Mouse (Mus musculus) spleen, adult 18-20 months (tissue): Measurements from ENCODE around the gene Strbp.

Experiments
- DNase-seq, 2 experiments: peaks; one replicate each; pipeline ENCODE4 v3.0.0; 2022; ENCODE audit warnings: mixed read lengths in 2 of 2

The Strbp gene

GRCm38 (mm10) chr2:37703230-37703954, at the start of gene Strbp:
Strbp (minus strand) TSS chr2:37703859.
- peak; percentile 94 to 98 for DNase-seq

GRCm38 (mm10) chr2:37751114-37751513, 47.5 kb upstream of the Strbp start:
- no peak for DNase-seq

DNA sequence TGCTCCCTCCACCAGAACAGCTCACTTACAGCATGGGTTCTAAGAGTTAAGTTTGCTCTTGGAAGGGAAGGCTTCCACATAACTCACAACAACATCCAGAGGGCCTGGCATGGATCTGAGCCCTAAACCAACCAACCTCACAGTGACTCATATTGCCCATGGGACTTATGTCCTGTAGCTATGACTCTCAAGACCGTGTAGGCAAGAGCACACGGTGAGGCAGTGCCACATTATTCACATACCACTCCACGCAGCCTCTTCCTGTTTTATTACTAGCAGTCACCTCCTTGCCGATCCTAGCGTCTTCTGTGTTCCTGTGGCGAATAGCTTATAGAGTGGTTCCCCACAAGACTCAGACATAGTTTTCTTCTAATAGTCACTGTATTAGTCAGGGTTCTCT, 45.7 kb upstream of the Strbp start:
- no peak for DNase-seq

DNA sequence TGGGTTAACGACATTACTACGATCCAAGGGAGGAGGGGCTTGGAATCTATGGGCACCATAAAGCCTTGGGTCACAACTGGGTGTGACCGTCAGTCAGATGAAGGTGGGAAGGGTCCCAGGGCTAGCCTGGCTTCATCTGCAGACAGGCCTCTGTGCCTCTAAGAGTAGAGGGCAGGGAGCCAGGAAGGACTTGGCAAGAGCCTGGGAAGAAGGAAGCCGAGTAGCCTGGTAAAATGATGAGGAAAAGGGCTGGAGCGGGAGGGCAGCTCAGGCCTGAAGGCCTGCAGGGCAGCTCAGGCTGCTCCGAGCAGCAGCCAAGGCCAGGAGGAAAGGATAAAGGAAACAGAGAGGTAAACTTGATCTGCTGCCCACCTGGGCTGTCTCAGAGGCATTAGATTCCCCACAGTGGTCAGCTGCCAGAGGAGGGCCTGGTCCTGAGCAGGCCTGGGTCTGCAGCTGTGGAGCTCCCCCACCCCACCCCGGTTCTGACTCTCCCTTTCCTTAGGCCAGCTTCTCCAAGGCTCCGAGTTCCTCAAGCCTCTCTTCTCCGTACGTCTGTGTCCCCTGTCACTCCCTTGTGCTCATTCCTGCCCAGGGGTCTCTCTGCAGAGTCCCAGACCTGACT, 44.9 kb upstream of the Strbp start:
- DNase-seq: no peak

GRCm38 (mm10) chr2:37747909-37748308, 44.2 kb upstream of the Strbp start:
- no peak for DNase-seq

DNA sequence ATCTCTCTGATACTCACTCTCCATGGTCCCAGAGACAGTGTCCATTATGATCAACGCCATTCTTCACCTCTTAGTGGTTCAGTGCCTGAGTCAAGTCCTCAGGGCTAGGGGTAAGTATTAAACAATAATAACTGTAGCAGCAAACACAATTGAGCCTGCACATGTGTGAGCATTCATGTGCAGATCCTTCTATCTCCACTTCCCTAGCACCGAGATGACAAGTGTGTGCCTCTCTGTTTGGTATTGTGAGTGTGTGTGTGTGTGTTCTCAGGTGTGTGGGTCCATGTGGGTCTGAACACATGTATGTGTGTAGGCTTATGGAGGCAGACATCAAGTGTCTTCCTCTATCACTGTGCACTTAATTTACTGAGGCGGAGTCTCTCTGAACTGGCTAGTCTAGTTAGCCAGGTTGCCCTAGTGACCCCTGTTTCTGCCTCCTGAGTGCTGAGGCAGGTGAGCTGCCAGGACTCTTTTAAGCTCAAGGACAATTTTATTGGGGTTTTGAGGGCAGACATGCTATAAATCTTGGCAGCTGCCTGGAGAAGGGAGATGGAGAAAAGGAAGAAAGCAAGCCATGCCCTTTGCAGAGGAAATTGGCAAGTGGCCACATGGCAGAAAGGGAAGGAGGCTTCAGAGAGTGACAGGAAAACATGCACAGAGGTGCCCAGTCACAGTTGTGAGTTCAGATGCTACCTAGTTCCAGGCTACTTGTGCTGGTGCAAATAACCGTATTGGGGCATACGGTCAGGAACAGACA, 42.8 kb upstream of the Strbp start:
- no peak for DNase-seq

GRCm38 (mm10) chr2:37744773-37745395, 41.2 kb upstream of the Strbp start:
- no peak for DNase-seq

- no peak for DNase-seq
Measured at GRCm38 (mm10) chr2:37741806-37742554, 38.3 kb upstream of the Strbp start.

GRCm38 (mm10) chr2:37735807-37736188, 32.1 kb upstream of the Strbp start:
- DNase-seq: no peak

GRCm38 (mm10) chr2:37734979-37735806, 31.5 kb upstream of the Strbp start:
- no peak for DNase-seq

GRCm38 (mm10) chr2:37731241-37731801, 27.7 kb upstream of the Strbp start:
- no peak for DNase-seq

GRCm38 (mm10) chr2:37724231-37724630, 20.6 kb upstream of the Strbp start:
- no peak for DNase-seq

DNA sequence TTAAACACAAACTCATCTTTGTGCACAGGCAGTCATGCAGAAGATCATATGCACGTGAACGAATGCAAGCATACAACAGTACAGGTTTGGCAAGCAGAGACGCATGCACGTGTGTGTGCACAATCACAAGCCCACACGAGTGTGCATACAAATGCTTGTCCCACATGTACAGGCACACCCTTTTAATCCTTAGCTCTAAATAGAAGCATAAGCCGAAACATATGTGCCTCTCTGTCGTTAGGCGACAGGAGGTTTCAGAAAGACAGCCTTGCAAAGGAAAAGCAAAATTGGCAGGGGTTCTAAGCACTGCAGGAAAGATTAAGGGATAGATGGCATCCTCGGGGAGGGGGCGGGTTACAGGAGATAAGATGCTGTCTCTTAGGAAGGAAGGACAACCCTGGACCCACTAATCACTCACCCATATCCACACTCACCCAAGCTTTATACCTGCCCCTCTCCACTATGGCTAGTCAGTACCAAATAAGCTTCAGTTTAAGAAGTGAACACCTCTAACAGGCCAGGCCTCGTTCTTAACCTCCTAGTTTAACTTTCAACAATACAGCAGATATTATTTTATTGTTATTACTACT, 19.9 kb upstream of the Strbp start:
- no peak for DNase-seq

DNA sequence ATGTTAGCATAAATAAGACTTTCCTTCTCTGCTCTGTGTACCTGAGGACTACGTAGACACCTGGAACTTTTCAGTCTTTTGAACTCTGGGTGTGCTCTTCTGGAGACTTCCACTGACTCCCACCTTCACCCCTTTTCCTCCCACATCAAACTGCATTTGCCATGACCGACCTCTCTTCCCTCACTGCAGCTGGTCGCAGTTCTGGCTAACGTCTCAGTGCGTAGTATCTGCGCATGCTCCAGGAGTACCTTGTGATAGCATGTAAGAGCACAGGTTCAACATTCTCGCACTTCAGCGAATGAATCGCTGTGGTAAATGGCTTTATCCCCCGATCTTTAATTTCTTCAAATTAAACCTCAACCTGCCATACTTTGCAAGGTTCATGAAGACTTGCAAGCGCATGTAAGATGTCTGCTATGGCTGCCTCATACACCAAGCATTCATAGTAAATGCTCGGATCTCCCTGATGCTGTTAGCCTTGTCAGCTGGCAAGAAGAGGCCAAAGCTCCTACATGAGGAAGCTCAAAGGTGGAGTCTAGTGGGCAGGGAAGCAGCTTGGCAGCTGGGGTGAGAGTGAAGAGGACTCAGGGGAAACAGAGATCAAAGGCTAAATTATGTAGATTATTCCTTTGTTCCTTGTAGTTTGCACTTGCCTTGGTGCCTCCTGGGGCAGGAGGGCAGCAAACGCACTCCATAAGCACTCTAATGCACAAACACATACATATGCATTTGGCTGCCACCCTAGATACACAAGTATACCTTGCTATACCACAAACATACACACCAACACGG, 19.2 kb upstream of the Strbp start:
- no peak for DNase-seq

DNA sequence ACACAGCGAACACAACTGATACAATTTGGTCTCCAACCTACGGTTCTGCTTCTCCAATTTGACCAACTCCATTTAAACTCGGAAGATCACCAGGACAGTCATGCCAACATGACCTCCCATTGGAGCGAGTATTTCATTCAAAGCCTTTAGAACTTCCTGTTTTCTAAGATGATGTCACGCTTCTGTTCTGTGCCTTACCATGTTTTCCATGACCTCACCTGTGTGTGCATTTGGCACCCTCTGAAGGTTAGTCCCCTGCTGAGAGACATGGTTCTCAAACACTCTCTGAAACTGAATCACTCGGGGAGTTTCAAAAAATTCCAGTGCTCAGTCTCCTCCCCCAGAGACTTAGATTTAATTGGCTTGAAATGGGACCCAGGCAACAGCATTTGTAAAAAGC, 12.6 kb upstream of the Strbp start:
- DNase-seq: no peak

DNA sequence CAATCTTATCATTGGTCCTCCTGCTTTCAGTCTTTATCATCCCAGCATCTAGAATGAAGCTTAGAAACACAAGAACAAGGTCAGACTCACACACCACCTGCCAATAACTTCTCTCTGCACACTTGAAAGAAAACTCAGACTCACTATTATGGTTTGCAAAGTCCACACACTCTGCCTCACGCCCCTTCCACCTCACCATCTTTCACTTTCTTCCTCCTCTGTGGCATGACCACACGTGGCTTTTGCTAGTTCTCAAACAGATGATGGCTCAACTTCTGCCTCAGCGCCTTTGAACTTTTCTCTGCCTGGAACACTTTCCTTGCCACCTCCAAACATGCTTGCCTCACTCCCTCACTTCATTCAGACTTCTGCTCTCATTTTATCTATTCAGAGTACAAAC, 11.7 kb upstream of the Strbp start:
- no peak for DNase-seq

GRCm38 (mm10) chr2:37713100-37713499, 9.4 kb upstream of the Strbp start:
- no peak for DNase-seq

- no peak for DNase-seq
Measured at GRCm38 (mm10) chr2:37708835-37709234, 5.2 kb upstream of the Strbp start.

DNA sequence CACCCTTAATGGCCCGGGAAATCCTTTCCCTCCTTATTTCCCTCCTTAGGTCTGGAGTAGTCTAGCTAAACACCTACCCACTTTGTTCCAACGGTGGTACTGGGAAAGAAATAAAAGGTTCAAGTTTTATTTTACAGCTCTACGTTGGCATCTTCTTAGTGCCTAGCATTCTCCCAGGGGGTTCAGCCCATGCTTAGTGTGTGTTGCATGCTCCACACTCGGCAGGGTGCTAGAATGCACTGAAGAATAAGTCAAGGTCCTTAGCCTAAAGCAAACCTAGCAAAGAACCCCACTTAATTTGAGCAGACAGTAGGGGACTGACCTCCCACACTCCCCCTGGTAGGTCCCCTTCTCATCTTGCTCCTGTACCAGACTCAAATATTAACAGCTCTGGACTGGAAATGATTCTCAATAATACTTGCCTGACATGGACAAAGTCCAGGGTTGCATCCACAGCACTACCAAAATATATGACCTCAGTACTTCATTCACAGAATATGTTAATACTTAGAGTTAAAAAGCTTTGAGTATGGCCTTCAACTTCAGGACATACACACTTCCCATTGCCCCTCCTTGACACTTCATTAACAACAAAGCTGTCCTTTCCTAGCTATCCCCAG, 592 bp upstream of the Strbp start:
- no peak for DNase-seq
